Mouse (Mus musculus): ENCODE measurements at regions not wholly inside any gene's neighbourhood (a gene's known extent, or its start where the extent isn't known, plus 50 kb on each side); places are given as distances from the start of the nearest gene placed in this dataset.

DNA sequence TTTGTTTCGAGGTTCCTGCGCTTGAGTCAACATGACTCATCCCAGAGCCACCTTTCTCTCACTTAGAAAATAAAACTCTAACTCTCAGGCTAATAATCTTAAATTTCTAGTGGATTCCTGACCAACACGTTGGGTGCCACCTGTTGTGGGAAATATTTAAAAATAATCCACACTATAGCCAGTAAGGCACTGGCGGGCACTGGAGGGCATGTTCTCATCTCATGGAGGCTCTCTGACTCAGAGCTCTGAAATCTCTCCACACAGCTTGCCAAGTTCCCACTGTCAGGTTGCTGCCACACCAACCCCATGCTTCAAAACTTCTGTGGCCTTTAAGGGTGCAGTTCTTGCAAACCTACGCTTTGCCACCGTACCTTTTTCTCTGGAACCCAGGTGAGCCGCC lies 644.8 kb downstream of the Slc22a22 start:
- Histone ChIP-seq H3K27me3 (ENCODE audit: control insufficient read depth in 1 of 2, insufficient read depth in 2 of 2, low read length in 2 of 2) (no peaks in the 10 kb centered on the region), H3K9me3 (replicated peaks; ENCODE audit: insufficient read depth, low read length) (no peaks in the 10 kb centered on the region), H3K4me3 (ENCODE audit: control insufficient read depth in 1 of 2, insufficient read depth in 1 of 2, low read depth in 2 of 2, low read length in 2 of 2) (no peak overlapping the region), H3K27ac (ENCODE audit: control insufficient read depth, low read depth, low read length) (no peak overlapping the region), H3K4me1 (ENCODE audit: control insufficient read depth in 1 of 2, insufficient read depth in 2 of 2, low read length in 2 of 2) (no peaks in the 10 kb centered on the region), H3K36me3 (ENCODE audit: control insufficient read depth in 1 of 2, insufficient read depth in 2 of 2, low read length in 2 of 2) (no peaks in the 10 kb centered on the region), H3K79me2 (ENCODE audit: control insufficient read depth, insufficient read depth, low read length, poor library complexity) (no peaks in the 10 kb centered on the region), H3K9ac (ENCODE audit: control insufficient read depth, low read depth, low read length, poor library complexity, severe bottlenecking) (no peak overlapping the region)
- no peak for TF ChIP-seq CHD1 (IDR thresholded peaks at IDR 0.05; ENCODE audit: low read depth, low read length)
- DNase-seq (ENCODE audit: low read depth, low spot score), result no peak

DNA sequence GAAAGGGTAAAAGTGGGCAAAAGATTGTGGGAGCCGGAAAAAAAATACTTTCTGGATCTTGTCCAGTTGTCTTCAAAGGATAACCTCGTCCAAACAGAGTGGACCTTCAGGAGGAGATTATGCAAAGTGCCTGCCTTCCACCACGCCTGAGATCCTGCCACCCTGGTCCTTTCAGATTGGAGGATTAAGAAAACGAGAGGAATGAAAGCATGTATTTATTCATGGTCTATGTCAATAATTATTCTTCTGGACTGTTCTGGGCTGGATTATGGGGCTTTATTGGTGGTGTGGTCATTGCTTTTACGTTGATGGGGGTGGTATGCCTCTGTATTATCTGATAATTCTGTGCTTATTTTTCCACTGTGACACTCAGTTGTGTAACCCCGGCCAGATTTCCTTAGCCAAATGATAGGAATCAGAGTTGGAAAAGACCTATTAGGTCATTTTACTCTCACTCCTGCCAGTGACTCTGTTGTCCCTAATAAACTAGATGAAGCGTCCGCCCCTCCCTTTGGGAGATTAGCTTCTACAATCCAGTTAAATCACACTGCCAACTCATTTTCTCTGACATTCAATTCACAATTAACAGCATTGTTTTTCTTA lies 656.3 kb downstream of the Slc22a22 start:
- Histone ChIP-seq H3K79me2 (ENCODE audit: control insufficient read depth, insufficient read depth, low read length, poor library complexity) (no peaks in the 10 kb centered on the region), H3K27ac (ENCODE audit: control insufficient read depth, low read depth, low read length) (no peak overlapping the region), H3K9ac (ENCODE audit: control insufficient read depth, low read depth, low read length, poor library complexity, severe bottlenecking) (no peak overlapping the region), H3K27me3 (ENCODE audit: control insufficient read depth in 1 of 2, insufficient read depth in 2 of 2, low read length in 2 of 2) (no peaks in the 10 kb centered on the region), H3K4me1 (ENCODE audit: control insufficient read depth in 1 of 2, insufficient read depth in 2 of 2, low read length in 2 of 2) (no peaks in the 10 kb centered on the region), H3K4me3 (ENCODE audit: control insufficient read depth in 1 of 2, insufficient read depth in 1 of 2, low read depth in 2 of 2, low read length in 2 of 2) (no peak overlapping the region), H3K36me3 (ENCODE audit: control insufficient read depth in 1 of 2, insufficient read depth in 2 of 2, low read length in 2 of 2) (no peaks in the 10 kb centered on the region), H3K9me3 (replicated peaks; ENCODE audit: insufficient read depth, low read length) (no peaks in the 10 kb centered on the region)
- DNase-seq (ENCODE audit: low read depth, low spot score), result no peak
- TF ChIP-seq RAD21 (IDR thresholded peaks at IDR 0.05; ENCODE audit: low read depth, low read length), result no peak
- no peak for TF ChIP-seq TCF12 (IDR thresholded peaks at IDR 0.05; ENCODE audit: low read depth, low read length)
- TF ChIP-seq MAX (IDR thresholded peaks at IDR 0.05; ENCODE audit: low read length), result no peak
- TF ChIP-seq BHLHE40 (IDR thresholded peaks at IDR 0.05; ENCODE audit: borderline replicate concordance, low read depth, low read length), result no peak
- no peak for TF ChIP-seq RCOR1 (IDR thresholded peaks at IDR 0.05; ENCODE audit: low read depth, low read length)
- no peak for TF ChIP-seq KAT2A (conservative IDR thresholded peaks at IDR 0.05; ENCODE audit: low read depth, low read length)
- TF ChIP-seq SMC3 (IDR thresholded peaks at IDR 0.05; ENCODE audit: low read depth, low read length), result no peak
- no peak for TF ChIP-seq HCFC1 (IDR thresholded peaks at IDR 0.05; ENCODE audit: low read depth, low read length)
- no peak for TF ChIP-seq USF1 (IDR thresholded peaks at IDR 0.05; ENCODE audit: low read depth, low read length)
- TF ChIP-seq ETS1 (IDR thresholded peaks at IDR 0.05; ENCODE audit: low read depth, low read length), result no peak
- TF ChIP-seq ZNF384 (IDR thresholded peaks at IDR 0.05; ENCODE audit: low read depth, low read length), result no peak
- TF ChIP-seq NRF1 (IDR thresholded peaks at IDR 0.05; ENCODE audit: insufficient read depth, low read depth, low read length, poor library complexity, severe bottlenecking), result no peak
- no peak for TF ChIP-seq ZKSCAN1 (IDR thresholded peaks at IDR 0.05; ENCODE audit: low read depth, low read length)
